20 mouse cellular contexts compared by ENCODE assay signal in genomic region chrX:76116086-76116485, GRCm38 (mm10).
DNase-seq lines count a peak whose midpoint lies in the region; ATAC-seq and TF ChIP-seq lines count a peak whose summit lies in the region.
"Had no signal": no experiment of that assay in that cellular context is flagged by ENCODE, and none has a peak within 500 bp of the region (broad histone marks: within the 10 kb centered on the region; RNA-seq: fewer than 3 reads in every experiment).

No protein-coding gene starts in this region.

- 29% methylated on average over 1 of the region's 1 CpGs for WGBS in forebrain, postnatal 0 days
- 53% methylated on average over 1 of the region's 1 CpGs for WGBS in forebrain, embryonic 12.5 days
- 10% methylated on average over 1 of the region's 1 CpGs for WGBS in kidney, embryonic 16.5 days

- H3K36me3 ChIP-seq in forebrain, postnatal 0 days (ENCODE audit: insufficient read depth), result no peaks in the 10 kb centered on the region
- H3K36me3 ChIP-seq in forebrain, embryonic 12.5 days (replicated peaks), result no peaks in the 10 kb centered on the region
- H3K36me3 ChIP-seq in kidney, embryonic 16.5 days (ENCODE audit: insufficient read depth, low read length), result no peaks in the 10 kb centered on the region
- H3K36me3 ChIP-seq: embryonic facial prominence, embryonic 15.5 days; liver, embryonic 13.5 days; neural tube, embryonic 12.5 days had no signal

- no peaks in the 10 kb centered on the region for H3K27me3 ChIP-seq in forebrain, postnatal 0 days (ENCODE audit: insufficient read depth, low read length)
- H3K27me3 ChIP-seq in forebrain, embryonic 12.5 days, result no peaks in the 10 kb centered on the region
- no peaks in the 10 kb centered on the region for H3K27me3 ChIP-seq in kidney, embryonic 16.5 days (ENCODE audit: insufficient read depth, low read length)
- H3K27me3 ChIP-seq: embryonic facial prominence, embryonic 15.5 days; liver, embryonic 13.5 days; neural tube, embryonic 12.5 days had no signal

- H3K4me1 ChIP-seq in forebrain, postnatal 0 days (ENCODE audit: insufficient read depth), result no peaks in the 10 kb centered on the region
- no peaks in the 10 kb centered on the region for H3K4me1 ChIP-seq in forebrain, embryonic 12.5 days
- H3K4me1 ChIP-seq in kidney, embryonic 16.5 days (ENCODE audit: insufficient read depth, low read length), result no peaks in the 10 kb centered on the region; the same call in 1 of the 2 replicates
- no peaks in the 10 kb centered on the region for H3K4me1 ChIP-seq in embryonic fibroblast, embryonic 13.5 days (ENCODE audit: control insufficient read depth, insufficient read depth, low read length)
- H3K4me1 ChIP-seq: embryonic facial prominence, embryonic 15.5 days; liver, embryonic 13.5 days; megakaryocyte, embryonic 14.5 days; neural tube, embryonic 12.5 days had no signal

- no peaks in the 10 kb centered on the region for H3K9me3 ChIP-seq in forebrain, postnatal 0 days (ENCODE audit: low read length)
- H3K9me3 ChIP-seq in forebrain, embryonic 12.5 days, result no peaks in the 10 kb centered on the region
- no peaks in the 10 kb centered on the region for H3K9me3 ChIP-seq in kidney, embryonic 16.5 days (ENCODE audit: low read length)
- H3K9me3 ChIP-seq: embryonic facial prominence, embryonic 15.5 days; liver, embryonic 13.5 days; megakaryocyte, embryonic 14.5 days; neural tube, embryonic 12.5 days had no signal

- H3K9ac ChIP-seq in forebrain, postnatal 0 days, result no peak overlapping the region
- H3K9ac ChIP-seq in forebrain, embryonic 12.5 days, result no peak overlapping the region
- H3K9ac ChIP-seq in kidney, embryonic 16.5 days (replicated peaks; ENCODE audit: low read length), result no peak overlapping the region
- H3K9ac ChIP-seq: embryonic facial prominence, embryonic 15.5 days; hindbrain, embryonic 14.5 days; liver, embryonic 13.5 days; neural tube, embryonic 12.5 days had no signal

- H3K27ac ChIP-seq in forebrain, postnatal 0 days (ENCODE audit: low read depth, low read length), result no peak overlapping the region
- no peak overlapping the region for H3K27ac ChIP-seq in forebrain, embryonic 12.5 days
- H3K27ac ChIP-seq in kidney, embryonic 16.5 days (ENCODE audit: low read length), result no peak overlapping the region
- H3K27ac ChIP-seq in embryonic fibroblast, embryonic 13.5 days (ENCODE audit: insufficient read depth, low read length), result peak overlapping the region; percentile 40; the same call in 1 of the 2 replicates
- H3K27ac ChIP-seq: embryonic facial prominence, embryonic 15.5 days; hindbrain, embryonic 14.5 days; liver, embryonic 13.5 days; neural tube, embryonic 12.5 days had no signal

- no peak for TF ChIP-seq POLR2A in embryonic fibroblast, embryonic 13.5 days (IDR thresholded peaks at IDR 0.05; ENCODE audit: low read depth, low read length)

- H3K4me3 ChIP-seq in forebrain, postnatal 0 days (ENCODE audit: low read depth, low read length), result no peak overlapping the region
- H3K4me3 ChIP-seq in forebrain, embryonic 12.5 days (replicated peaks), result no peak overlapping the region
- no peak overlapping the region for H3K4me3 ChIP-seq in kidney, embryonic 16.5 days (ENCODE audit: low read length)
- H3K4me3 ChIP-seq in embryonic fibroblast, embryonic 13.5 days (ENCODE audit: insufficient read depth, low read length), result no peak overlapping the region
- H3K4me3 ChIP-seq: embryonic facial prominence, embryonic 15.5 days; liver, embryonic 13.5 days; megakaryocyte, embryonic 14.5 days; neural tube, embryonic 12.5 days had no signal

- ATAC-seq in forebrain, postnatal 0 days, result peak; percentile 50; the same call in 1 of the 2 replicates
- no peak for ATAC-seq in forebrain, embryonic 12.5 days (ENCODE audit: low FRiP score)
- ATAC-seq in kidney, embryonic 16.5 days (ENCODE audit: low FRiP score, low TSS enrichment), result peak; percentile 81; the same call in 1 of the 2 replicates

- DNase-seq in forebrain, postnatal 0 days, result no peak
- no peak for DNase-seq in kidney, postnatal 25 days
- peak; percentile 27 to 70 for DNase-seq in lung, postnatal 4 days
- DNase-seq in spleen, postnatal 10 days (ENCODE audit: low spot score in 2 of 2), result no peak
- no peak for DNase-seq in layer of hippocampus, postnatal 25 days (ENCODE audit: extremely low spot score in 1 of 2, low spot score in 1 of 2)
- DNase-seq: B cell, adult 2 months; cerebellum, adult 18-20 months; gastrocnemius, postnatal 25 days; kidney, adult 11 months; layer of hippocampus, postnatal 36 days; liver, embryonic 13.5 days; right cerebral cortex, postnatal 14 days had no signal

- TF ChIP-seq CTCF in forebrain, postnatal 0 days (IDR thresholded peaks at IDR 0.05; ENCODE audit: low read depth), result no peak
- no peak for TF ChIP-seq CTCF in embryonic fibroblast, embryonic 13.5 days (IDR thresholded peaks at IDR 0.05; ENCODE audit: borderline replicate concordance, insufficient read depth, low read length)

- no peak overlapping the region for H3K4me2 ChIP-seq in forebrain, postnatal 0 days (ENCODE audit: low read depth)
- H3K4me2 ChIP-seq in forebrain, embryonic 12.5 days, result no peak overlapping the region
- no peak overlapping the region for H3K4me2 ChIP-seq in kidney, embryonic 16.5 days (replicated peaks; ENCODE audit: low read depth, low read length)
- H3K4me2 ChIP-seq: embryonic facial prominence, embryonic 15.5 days; heart, embryonic 11.5 days; hindbrain, embryonic 14.5 days; liver, embryonic 13.5 days; neural tube, embryonic 12.5 days had no signal

Comparison
In these comparisons a context has a peak if more than half of its experiments do, and no peak if none do; other contexts are left out.
1. DNase-seq: peak in lung, postnatal 4 days (2 of 2); none in forebrain, postnatal 0 days (single experiment), kidney, postnatal 25 days (0 of 2), spleen, postnatal 10 days (0 of 2) and layer of hippocampus, postnatal 25 days (0 of 2).